Mouse (Mus musculus) G1E (cell line): ENCODE results near the gene Cacna2d2. TPM values are rescaled to one million over a fixed set of nuclear protein-coding genes. Genes with fewer than 3 reads are reported as not detected.

Experiments used
- ATAC-seq: 2 replicates; pipeline ENCODE4 v1.8.0; 2016; ENCODE audit warnings: mild to moderate bottlenecking; ENCODE audit not compliant: insufficient number of reproducible peaks, poor library complexity, low FRiP score, severe bottlenecking; ENCODE audit errors: extremely low read depth
- DNase-seq: peaks from one replicate; pipeline ENCODE4 v3.0.0; 2012; ENCODE audit warnings: low spot score
- H3K27me3 ChIP-seq: 2 replicates; pipeline ENCODE4 v1.6.1; 2012; ENCODE audit warnings: mild to moderate bottlenecking, low read length, inconsistent platforms; ENCODE audit not compliant: insufficient read depth
- H3K36me3 ChIP-seq: replicated peaks from 2 replicates; pipeline ENCODE3; 2012; ENCODE audit warnings: mild to moderate bottlenecking, inconsistent platforms
- H3K4me1 ChIP-seq: 2 replicates; pipeline ENCODE4 v1.6.1; 2012; ENCODE audit warnings: low read depth, low read length, inconsistent platforms, mixed read lengths; ENCODE audit not compliant: insufficient read depth
- H3K4me3 ChIP-seq: 2 replicates; pipeline ENCODE4 v1.5.1; 2012; ENCODE audit warnings: low read depth, mild to moderate bottlenecking, inconsistent platforms, low read length, moderate library complexity, mixed read lengths
- H3K9me3 ChIP-seq: replicated peaks from 2 replicates; pipeline ENCODE4 v1.6.1; 2012; ENCODE audit warnings: inconsistent platforms
- CTCF ChIP-seq: IDR thresholded peaks from 2 replicates; pipeline ENCODE4 v1.5.1; 2012; ENCODE audit warnings: low read depth, low read length, inconsistent platforms, mixed read lengths
- GATA1 ChIP-seq: IDR thresholded peaks from 2 replicates; pipeline ENCODE4 v1.6.1; 2012; ENCODE audit warnings: borderline replicate concordance, low read length, inconsistent platforms, mixed read lengths
- GATA2 ChIP-seq: IDR thresholded peaks from 2 replicates; pipeline ENCODE4 v1.6.1; 2012; ENCODE audit warnings: low read depth, low read length, inconsistent platforms, borderline replicate concordance
- POLR2AphosphoS5 ChIP-seq: IDR thresholded peaks from 2 replicates; pipeline ENCODE4 v1.6.1; 2012; ENCODE audit warnings: low read depth, low read length, inconsistent platforms; ENCODE audit not compliant: insufficient replicate concordance
- TAL1 ChIP-seq: conservative IDR thresholded peaks from 2 replicates; pipeline ENCODE4 v1.6.1; 2012; ENCODE audit warnings: low read depth, low read length, inconsistent platforms, mixed read lengths
- polyA plus RNA-seq: library from polyadenylated mRNA; stranded (reverse); fragments of >175 nt; gene quantifications from 2 replicates; pipeline ENCODE4 v1.2.3, GENCODE M21; 2012
- total RNA-seq, 2 experiments: library from RNA; stranded (forward) in 1 of 2; stranded (reverse) in 1 of 2; fragments of 200-1000 nt in 1 of 2; fragments of >200 nt in 1 of 2; fragmentation: Nextera tagmentation in 1 of 2; gene quantifications; 2 replicates each; pipeline ENCODE4 v1.2.3; 2014 to 2017

The Cacna2d2 gene
- total and polyA plus RNA-seq, 3 experiments: 0.05 to 0.09 TPM; not detected in 1

DNA sequence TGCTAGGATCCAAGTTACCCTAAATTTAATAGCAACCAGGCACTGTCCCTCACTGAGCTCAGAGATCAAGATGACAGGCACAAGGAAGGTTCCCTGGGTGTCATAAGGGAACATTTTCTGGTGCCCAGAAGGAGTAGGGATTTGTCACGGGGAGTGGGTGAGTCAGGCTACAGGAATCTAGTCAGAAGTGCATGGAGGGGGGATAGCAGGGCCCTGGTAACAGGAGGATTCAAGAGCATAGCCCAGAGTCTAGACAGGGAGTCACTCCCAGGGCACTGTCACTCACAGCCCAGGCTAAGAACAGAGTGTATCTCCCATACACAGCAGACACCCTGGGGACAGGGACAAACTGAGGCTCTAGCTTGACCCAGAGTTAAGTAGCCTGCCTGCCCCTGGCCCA, 94.1 kb downstream of the Cacna2d2 start:
- ATAC-seq (no peak), DNase-seq (no peak)
- TF ChIP-seq CTCF (no peak), TAL1 (no peak), POLR2AphosphoS5 (no peak), GATA2 (no peak), GATA1 (no peak)
- H3K9me3 ChIP-seq: no peaks in the 10 kb centered on the region
- no peaks in the 10 kb centered on the region for H3K4me1 ChIP-seq
- no peaks in the 10 kb centered on the region for H3K36me3 ChIP-seq
- peaks cover 27% of the 10 kb centered on the region for H3K27me3 ChIP-seq
- no peak overlapping the region for H3K4me3 ChIP-seq

DNA sequence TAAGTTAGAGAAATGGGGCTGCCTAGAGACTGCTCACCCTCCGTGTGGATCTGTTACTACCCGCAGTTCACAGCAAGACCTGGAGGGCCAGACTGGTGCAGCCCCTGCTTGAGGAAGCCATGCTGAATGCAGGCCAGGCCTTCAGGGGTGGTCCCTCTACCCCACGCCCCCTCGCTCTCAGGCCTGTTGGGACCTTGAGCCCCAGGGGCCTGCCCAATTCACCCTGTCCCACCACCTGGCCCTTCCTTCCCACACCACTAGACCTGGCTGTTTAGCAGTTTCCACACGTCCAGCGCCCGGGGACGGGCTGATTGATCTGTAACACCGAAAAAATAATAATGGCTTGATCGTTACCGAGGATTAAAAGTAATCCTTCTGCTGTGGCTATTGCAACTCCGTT, 94.8 kb downstream of the Cacna2d2 start:
- DNase-seq (no peak), ATAC-seq (no peak)
- Histone ChIP-seq H3K4me3 (no peak overlapping the region), H3K4me1 (no peaks in the 10 kb centered on the region), H3K27me3 (peaks cover 32% of the 10 kb centered on the region), H3K9me3 (no peaks in the 10 kb centered on the region), H3K36me3 (no peaks in the 10 kb centered on the region)
- no peak for TF ChIP-seq TAL1
- TF ChIP-seq CTCF: no peak
- no peak for TF ChIP-seq POLR2AphosphoS5
- no peak for TF ChIP-seq GATA2
- TF ChIP-seq GATA1: no peak

DNA sequence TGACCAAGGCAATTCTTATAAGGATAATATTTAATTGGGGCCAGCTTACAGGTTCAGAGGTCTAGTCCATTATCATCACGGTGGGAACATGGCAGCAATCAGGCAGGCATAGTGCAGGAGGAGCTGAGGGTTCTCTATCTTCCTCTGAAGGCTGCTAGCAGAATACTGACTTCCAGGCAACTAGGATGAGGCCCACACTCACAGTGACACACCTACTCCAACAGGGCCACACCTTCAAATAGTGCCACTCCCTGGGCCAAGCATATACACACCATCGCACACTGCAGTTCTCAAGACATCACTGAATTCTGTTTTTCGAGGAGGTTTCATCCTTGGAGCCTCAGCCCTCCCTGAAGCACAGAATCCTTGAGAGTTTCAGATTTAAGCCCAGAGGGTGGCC, 96.9 kb downstream of the Cacna2d2 start:
- H3K27me3 ChIP-seq: peaks cover 35% of the 10 kb centered on the region
- no peaks in the 10 kb centered on the region for H3K36me3 ChIP-seq
- H3K4me1 ChIP-seq: no peaks in the 10 kb centered on the region
- H3K9me3 ChIP-seq: no peaks in the 10 kb centered on the region
- no peak for ATAC-seq
- TF ChIP-seq TAL1 (no peak), POLR2AphosphoS5 (no peak), CTCF (no peak), GATA1 (no peak), GATA2 (no peak)
- DNase-seq: no peak
- no peak overlapping the region for H3K4me3 ChIP-seq

DNA sequence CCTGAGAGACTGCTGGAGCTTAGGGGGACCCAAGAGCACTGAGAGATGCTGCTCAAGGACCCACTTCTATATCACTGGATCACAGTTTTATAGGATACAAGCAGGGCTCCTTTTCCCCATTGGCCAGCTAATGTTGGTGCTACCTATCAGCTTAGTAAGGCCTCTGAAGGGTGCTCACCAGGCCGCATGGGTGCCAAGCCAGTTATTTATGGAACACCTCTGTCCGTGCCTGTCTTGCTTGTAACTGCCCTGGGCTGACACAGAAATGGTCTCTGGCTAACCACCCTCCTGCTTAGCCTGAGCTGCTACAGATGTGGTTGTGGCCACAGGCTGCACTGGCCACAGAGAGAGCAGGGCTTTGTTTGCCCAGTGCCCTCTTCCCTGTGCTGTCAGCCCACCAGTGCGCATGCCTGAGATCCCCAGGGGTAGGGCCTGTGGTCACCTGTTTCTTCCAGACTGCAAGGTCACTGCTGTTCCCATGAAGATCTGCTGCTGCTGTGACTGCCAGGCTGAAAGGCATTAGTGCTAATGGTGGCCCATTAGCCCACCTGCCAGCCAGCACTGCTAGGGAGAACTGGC, 101.4 kb downstream of the Cacna2d2 start:
- H3K4me3 ChIP-seq: no peak overlapping the region
- H3K4me1 ChIP-seq: no peaks in the 10 kb centered on the region
- no peaks in the 10 kb centered on the region for H3K36me3 ChIP-seq
- TF ChIP-seq GATA2 (no peak), POLR2AphosphoS5 (no peak), CTCF (no peak), GATA1 (no peak), TAL1 (no peak)
- H3K27me3 ChIP-seq: peaks cover 45% of the 10 kb centered on the region
- H3K9me3 ChIP-seq: no peaks in the 10 kb centered on the region
- DNase-seq (no peak), ATAC-seq (no peak)

DNA sequence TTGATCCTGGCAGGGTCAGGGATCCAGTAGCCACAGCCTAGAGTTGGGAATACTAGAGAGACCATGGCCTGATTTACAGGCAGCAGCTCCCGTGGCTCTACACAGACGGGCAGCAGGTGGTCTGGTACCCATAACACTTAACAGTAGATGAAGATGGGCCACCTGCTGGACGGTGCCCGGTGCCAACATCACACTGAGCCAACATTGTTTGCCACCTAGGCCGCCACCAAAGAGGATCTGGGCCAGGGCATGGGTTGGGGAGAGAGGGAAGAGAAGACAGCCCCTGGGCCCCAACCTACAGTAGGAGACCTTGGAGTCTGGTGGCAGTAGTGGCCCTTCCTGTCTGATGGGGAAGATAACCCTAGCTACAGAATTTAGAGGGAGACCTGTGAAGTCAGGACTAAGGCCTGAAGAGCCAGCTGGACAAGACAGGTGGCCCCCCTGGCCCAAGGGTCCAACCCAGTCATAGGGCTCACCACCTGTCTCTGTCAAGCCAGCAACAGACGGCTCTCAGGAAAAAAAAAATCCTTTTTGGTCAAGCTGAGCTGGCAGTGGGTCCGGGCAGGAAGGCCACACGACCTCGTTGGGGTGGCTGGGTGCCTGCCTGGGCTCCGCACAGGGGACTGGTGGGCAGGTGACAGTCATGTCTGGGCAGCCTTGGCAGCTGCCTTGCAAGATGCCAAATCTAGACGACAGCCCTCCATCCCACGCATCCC, 102.9 kb downstream of the Cacna2d2 start:
- Histone ChIP-seq H3K4me1 (no peaks in the 10 kb centered on the region), H3K9me3 (no peaks in the 10 kb centered on the region), H3K4me3 (no peak overlapping the region), H3K36me3 (no peaks in the 10 kb centered on the region), H3K27me3 (peaks cover 40% of the 10 kb centered on the region)
- DNase-seq (no peak), ATAC-seq (no peak)
- no peak for TF ChIP-seq POLR2AphosphoS5
- no peak for TF ChIP-seq TAL1
- no peak for TF ChIP-seq CTCF
- TF ChIP-seq GATA2: no peak
- no peak for TF ChIP-seq GATA1

DNA sequence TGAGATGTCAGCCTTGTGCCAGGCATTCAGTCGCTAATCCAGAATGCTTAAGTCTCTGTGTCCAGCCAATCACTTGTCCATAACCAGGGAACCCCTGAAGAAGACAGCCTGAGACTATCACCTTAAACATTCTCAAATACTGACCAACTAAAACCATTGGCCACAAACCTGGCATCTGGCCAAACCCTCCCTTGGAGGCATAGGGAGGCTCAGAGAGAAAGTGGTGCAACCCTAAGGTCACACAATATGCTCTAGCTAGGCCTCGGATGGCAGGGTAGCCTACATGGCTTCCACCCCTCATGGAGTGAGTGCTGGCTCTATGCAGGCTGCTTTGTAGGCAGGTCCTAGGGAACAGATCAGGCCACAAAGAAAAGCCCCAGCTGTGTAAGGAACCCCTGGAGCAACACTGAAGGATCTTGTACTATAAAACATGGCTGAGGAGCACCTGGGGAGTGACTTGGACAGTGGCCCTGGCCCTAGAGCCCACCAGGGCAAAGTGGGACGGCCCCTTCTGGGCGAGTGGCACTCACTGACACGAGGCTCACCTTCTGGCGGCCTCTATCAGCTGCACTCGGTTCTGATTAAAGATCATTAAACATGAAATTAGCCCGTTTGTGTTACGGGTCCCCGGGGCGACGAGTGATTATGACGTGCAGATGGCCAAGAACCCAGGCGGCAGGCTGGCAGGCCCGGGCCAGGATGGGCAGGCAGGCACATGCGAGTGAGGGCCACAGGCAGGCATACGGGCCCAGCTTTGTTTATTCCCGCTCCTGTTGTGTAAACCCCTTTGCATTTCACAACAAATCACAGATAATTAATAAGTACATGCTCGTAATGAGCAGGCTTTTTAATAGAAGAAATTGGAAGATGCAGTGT, 105.5 kb downstream of the Cacna2d2 start:
- ATAC-seq (no peak), DNase-seq (no peak)
- Histone ChIP-seq H3K27me3 (peaks cover 47% of the 10 kb centered on the region), H3K4me3 (no peak overlapping the region), H3K9me3 (no peaks in the 10 kb centered on the region), H3K36me3 (no peaks in the 10 kb centered on the region), H3K4me1 (no peaks in the 10 kb centered on the region)
- TF ChIP-seq GATA2 (no peak), TAL1 (no peak), GATA1 (no peak), POLR2AphosphoS5 (no peak), CTCF (no peak)
